8 mouse cellular contexts compared by ENCODE assay signal in genomic region chr4:151933505-151934214, GRCm38 (mm10). TPM values are rescaled to one million over a fixed set of nuclear protein-coding genes. Genes with fewer than 3 reads are reported as not detected.
DNase-seq lines count a peak whose midpoint lies in the region; ATAC-seq and TF ChIP-seq lines count a peak whose summit lies in the region.

TSS of gene Dnajc11 (plus strand) at chr4:151933691.

- H3K4me1 ChIP-seq in hindbrain, embryonic 10.5 days (replicated peaks): peaks cover 23% of the 10 kb centered on the region
- peaks cover 12% of the 10 kb centered on the region for H3K4me1 ChIP-seq in lung, postnatal 0 days (ENCODE audit: insufficient read depth, low read depth, low read length)

- H3K9ac ChIP-seq in lung, postnatal 0 days (replicated peaks; ENCODE audit: low read depth): peak within 1 kb of the TSS; percentile 92

- H3K4me2 ChIP-seq in lung, postnatal 0 days (replicated peaks; ENCODE audit: low read depth, low read length): peak within 1 kb of the TSS; percentile 97

- no peaks in the 10 kb centered on the region for H3K27me3 ChIP-seq in hindbrain, embryonic 10.5 days (ENCODE audit: insufficient read depth, poor library complexity, severe bottlenecking)
- no peaks in the 10 kb centered on the region for H3K27me3 ChIP-seq in lung, postnatal 0 days (replicated peaks; ENCODE audit: insufficient read depth, low read length)

- H3K36me3 ChIP-seq in hindbrain, embryonic 10.5 days: 0 out of 2 replicates have a peak, but pooled peaks cover 5% of the 10 kb centered on the region
- H3K36me3 ChIP-seq in lung, postnatal 0 days (ENCODE audit: insufficient read depth, low read length): no peaks in the 10 kb centered on the region

- under 1% methylated on average over 83 of the region's 83 CpGs for WGBS in hindbrain, embryonic 10.5 days
- under 1% methylated on average over 52 of the region's 83 CpGs for WGBS in lung, postnatal 0 days

- H3K27ac ChIP-seq in hindbrain, embryonic 10.5 days: peak within 1 kb of the TSS; percentile 94
- peak within 1 kb of the TSS; percentile 32; the same call in 1 of the 2 replicates for H3K27ac ChIP-seq in lung, postnatal 0 days (ENCODE audit: low read length)

- no peak for TF ChIP-seq EP300 in lung, postnatal 0 days (IDR thresholded peaks at IDR 0.05)

- ATAC-seq in frontal cortex, adult (ENCODE audit: low TSS enrichment): peak; percentile 91
- ATAC-seq in lung, postnatal 0 days: peak; percentile 95

- H3K9me3 ChIP-seq in hindbrain, embryonic 10.5 days: no peaks in the 10 kb centered on the region
- H3K9me3 ChIP-seq in lung, postnatal 0 days (ENCODE audit: low read length): no peaks in the 10 kb centered on the region

- DNase-seq in MEL-GATA-1-ER (ENCODE audit: extremely low read depth, low read depth): peak; percentile 76
- DNase-seq in cerebellum, adult 8-10 months: peak; percentile 95
- DNase-seq in hindbrain, embryonic 10.5 days (ENCODE audit: low spot score): peak; percentile 94
- peak; percentile 91 for DNase-seq in layer of hippocampus, adult 9-11 months
- peak; percentile 95 for DNase-seq in lung, postnatal 0 days (ENCODE audit: low spot score)
- peak; percentile 98 for DNase-seq in ovary, postnatal 14 days (ENCODE audit: low spot score)
- peak; percentile 94 for DNase-seq in thymus, postnatal 14 days

- peak; percentile 99 for TF ChIP-seq CTCF in lung, postnatal 0 days (IDR thresholded peaks at IDR 0.05)

- H3K4me3 ChIP-seq in hindbrain, embryonic 10.5 days: peak within 1 kb of the TSS; percentile 94
- peak within 1 kb of the TSS; percentile 92 for H3K4me3 ChIP-seq in lung, postnatal 0 days (ENCODE audit: low read depth, low read length)

RNA-seq across cellular contexts. Expression of gene Dnajc11, which starts in this region (rescaled TPM):
- 102 and 108 TPM in 2 replicates for polyA plus RNA-seq in hindbrain, embryonic 10.5 days (2016; fragmentation: Nextera tagmentation; extraction: Ambion mirVana)
- polyA plus RNA-seq in lung, postnatal 0 days (2015; fragmentation: Nextera tagmentation; extraction: Ambion mirVana): 23.0 and 24.9 TPM in 2 replicates

Comparison
In these comparisons a context has a peak if more than half of its experiments do, and no peak if none do; other contexts are left out.
1. Peak in every context shown above with its lines: DNase-seq, ATAC-seq, H3K4me3 ChIP-seq and H3K27ac ChIP-seq.